Mouse (Mus musculus) CD4-positive, CD25-positive, alpha-beta regulatory T cell, adult 9 weeks (primary cell): ENCODE measurements around the gene Gm40460. TPM values are rescaled to one million over a fixed set of nuclear protein-coding genes. Genes with fewer than 3 reads are reported as not detected.

Source experiments
- polyA plus RNA-seq: library from polyadenylated mRNA; unstranded; fragments of 100-300 nt; shearing (Covaris generic); gene quantifications from one replicate; pipeline ENCODE4 v1.2.1, GENCODE M21; 2017

Gene Gm40460
- not detected for polyA plus RNA-seq

DNA sequence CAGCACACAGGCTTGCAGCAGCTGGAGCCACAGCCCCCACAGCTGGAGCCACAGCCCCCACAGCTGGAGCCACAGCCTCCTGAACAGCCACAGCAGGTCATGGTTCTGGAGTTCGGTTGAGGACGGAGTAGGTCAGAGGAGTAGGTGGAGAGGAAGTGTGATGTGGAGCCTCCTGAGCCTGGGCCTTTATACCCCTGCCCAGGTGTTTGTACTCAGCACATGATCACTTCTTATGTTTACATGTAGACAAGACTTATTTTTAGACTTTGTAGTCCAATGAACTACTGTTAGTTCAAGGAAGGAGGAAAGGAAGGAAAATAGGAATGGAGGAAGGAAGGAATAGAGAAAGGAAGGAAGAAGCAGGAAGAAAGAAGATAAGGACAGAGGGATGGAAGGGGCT, at the start of gene Gm40460:
TSS of gene Gm40460 (minus strand) at position 101 of the 400 bp plus-strand sequence.

GRCm38 (mm10) chr7:142274263-142274662, 33.4 kb upstream of the Gm40460 start, which contains the start of gene Gm4559:
TSS of gene Gm4559 (minus strand) at chr7:142274363.

DNA sequence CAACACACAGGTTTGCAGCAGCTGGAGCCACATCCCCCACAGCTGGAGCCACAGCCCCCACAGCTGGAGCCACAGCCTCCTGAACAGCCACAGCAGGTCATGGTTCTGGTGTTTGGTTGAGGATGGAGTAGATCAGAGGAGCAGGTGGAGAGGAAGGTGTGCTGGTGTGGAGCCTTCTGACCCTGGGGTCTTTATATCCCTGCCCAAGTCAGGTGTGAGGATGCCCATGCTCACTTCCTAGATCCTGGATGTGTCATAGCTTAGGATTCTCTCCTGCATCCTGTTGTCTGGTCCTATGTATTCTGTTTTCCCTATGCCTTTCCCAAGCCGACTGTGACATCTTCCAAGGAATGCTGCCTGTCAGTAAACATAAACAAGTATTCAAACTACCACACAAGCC, 17.4 kb upstream of the Gm40460 start, which contains the start of gene Gm2431:
TSS of gene Gm2431 (minus strand) at position 101 of the 400 bp plus-strand sequence.

GRCm38 (mm10) chr7:142229871-142230270, 11.0 kb downstream of the Gm40460 start, which contains the start of gene Krtap5-5:
TSS of gene Krtap5-5 (minus strand) at chr7:142229971.

GRCm38 (mm10) chr7:142211559-142211958, 29.3 kb downstream of the Gm40460 start, which contains the start of gene Gm7579:
TSS of gene Gm7579 (plus strand) at chr7:142211859.

GRCm38 (mm10) chr7:142201064-142201463, 39.8 kb downstream of the Gm40460 start, which contains the start of gene Krtap5-3:
TSS of gene Krtap5-3 (plus strand) at chr7:142201364.

Other genes with a start within 250 kb of the Gm40460 start
- gene Mob2, start 180.0 kb downstream of the Gm40460 start, polyA plus RNA-seq, result 91.6 TPM
- not detected for gene Dusp8, start 145.2 kb downstream of the Gm40460 start, polyA plus RNA-seq
- gene Gm45618, start 120.3 kb downstream of the Gm40460 start, polyA plus RNA-seq, result not detected
- gene Gm39115, start 105.0 kb downstream of the Gm40460 start, polyA plus RNA-seq, result not detected
- gene Gm45337, start 96.5 kb downstream of the Gm40460 start, polyA plus RNA-seq, result not detected
- gene Gm29735, start 84.0 kb downstream of the Gm40460 start, polyA plus RNA-seq, result not detected
- gene Gm4553, start 75.3 kb downstream of the Gm40460 start, polyA plus RNA-seq, result not detected
- gene Krtap5-2, start 65.1 kb downstream of the Gm40460 start, polyA plus RNA-seq, result not detected
- not detected for gene Gm10153, start 50.7 kb downstream of the Gm40460 start, polyA plus RNA-seq
- gene Krtap5-3, start 39.7 kb downstream of the Gm40460 start, polyA plus RNA-seq, result not detected
- not detected for gene Gm7579, start 29.2 kb downstream of the Gm40460 start, polyA plus RNA-seq
- not detected for gene Krtap5-5, start 11.1 kb downstream of the Gm40460 start, polyA plus RNA-seq
- gene Gm2431, start 17.3 kb upstream of the Gm40460 start, polyA plus RNA-seq, result not detected
- not detected for gene Gm4559, start 33.3 kb upstream of the Gm40460 start, polyA plus RNA-seq
- gene Krtap5-1, start 56.0 kb upstream of the Gm40460 start, polyA plus RNA-seq, result not detected
- not detected for gene Krtap5-4, start 62.5 kb upstream of the Gm40460 start, polyA plus RNA-seq
- gene Ifitm10, start 132.7 kb upstream of the Gm40460 start, polyA plus RNA-seq, result 4.2 TPM
- 2.0 TPM for gene Gm49369, start 141.6 kb upstream of the Gm40460 start, polyA plus RNA-seq
- 438 TPM for gene Ctsd, start 147.0 kb upstream of the Gm40460 start, polyA plus RNA-seq
- not detected for gene Syt8, start 193.8 kb upstream of the Gm40460 start, polyA plus RNA-seq
- not detected for gene Tnni2, start 200.7 kb upstream of the Gm40460 start, polyA plus RNA-seq
- gene Lsp1, start 219.7 kb upstream of the Gm40460 start, polyA plus RNA-seq, result 1,165 TPM